ENCODE assay signal across 7 mouse cellular contexts in genomic region chr5:64812124-64812982, GRCm38 (mm10). TPM values are rescaled to one million over a fixed set of nuclear protein-coding genes. Genes with fewer than 3 reads are reported as not detected.
DNase-seq lines count a peak whose midpoint lies in the region; ATAC-seq and TF ChIP-seq lines count a peak whose summit lies in the region.

No protein-coding gene starts in this region.

- no peaks in the 10 kb centered on the region for H3K9me3 ChIP-seq in intestine, embryonic 15.5 days
- no peaks in the 10 kb centered on the region for H3K9me3 ChIP-seq in liver, postnatal 0 days (ENCODE audit: low read length)
- H3K9me3 ChIP-seq in neural tube, embryonic 12.5 days = no peaks in the 10 kb centered on the region

- 11% methylated on average over 22 of the region's 22 CpGs for WGBS in intestine, embryonic 15.5 days
- 3% methylated on average over 22 of the region's 22 CpGs for WGBS in liver, postnatal 0 days (ENCODE audit: insufficient replicate concordance)
- WGBS in neural tube, embryonic 12.5 days = 27% methylated on average over 22 of the region's 22 CpGs

- in situ Hi-C loops in Patski (cut with MboI; ENCODE audit: low pct_unique_long_range_greater_than_20kb) = loop anchor here (5.0 kb wide), 3 partner anchors 305 to 525 kb away; no protein-coding TSS in a partner anchor

- POLR2A ChIA-PET in Patski (lab: Charles Lee) = interaction anchor here (0.7 to 4.1 kb wide), 10 partner anchors 12 to 427 kb away, joined by 3 to 26 read pairs (median 6); no protein-coding TSS in a partner anchor

- peak overlapping the region; percentile 89 for H3K27ac ChIP-seq in intestine, embryonic 15.5 days
- H3K27ac ChIP-seq in liver, postnatal 0 days (ENCODE audit: low read depth) = peak overlapping the region; percentile 99
- H3K27ac ChIP-seq in neural tube, embryonic 12.5 days = no peak overlapping the region

- peaks cover 90% of the 10 kb centered on the region for H3K4me1 ChIP-seq in intestine, embryonic 15.5 days (replicated peaks)
- H3K4me1 ChIP-seq in liver, postnatal 0 days (ENCODE audit: insufficient read depth) = peaks cover 67% of the 10 kb centered on the region
- H3K4me1 ChIP-seq in neural tube, embryonic 12.5 days = peaks cover 32% of the 10 kb centered on the region

- TF ChIP-seq EP300 in liver, postnatal 0 days (IDR thresholded peaks at IDR 0.05; ENCODE audit: low read depth) = peak; percentile 57

- peak overlapping the region; percentile 9; the same call in 1 of the 2 replicates for H3K4me3 ChIP-seq in intestine, embryonic 15.5 days (replicated peaks)
- peak overlapping the region; percentile 64 for H3K4me3 ChIP-seq in liver, postnatal 0 days (ENCODE audit: low read depth, low read length)
- H3K4me3 ChIP-seq in neural tube, embryonic 12.5 days = no peak overlapping the region

- DNase-seq in Patski (ENCODE audit: low read depth, low spot score) = no peak
- DNase-seq in c-Kit-positive CD71-positive TER-119-negative erythroid progenitor cells, embryonic 14.5 days (ENCODE audit: low read depth) = peak; percentile 82
- peak; percentile 66 to 84 for DNase-seq in gastrocnemius, postnatal 4 days (ENCODE audit: low spot score in 2 of 2)
- peak; percentile 92 for DNase-seq in liver, postnatal 0 days
- DNase-seq in thymus, postnatal 14 days = peak; percentile 61

- peak; percentile 29 for ATAC-seq in Patski
- ATAC-seq in intestine, embryonic 15.5 days = peak; percentile 67
- ATAC-seq in liver, postnatal 0 days = peak; percentile 79
- ATAC-seq in neural tube, embryonic 12.5 days (ENCODE audit: low FRiP score, low read depth) = no peak

- peak overlapping the region; percentile 56 for H3K4me2 ChIP-seq in intestine, embryonic 15.5 days (replicated peaks)
- peak overlapping the region; percentile 83 for H3K4me2 ChIP-seq in liver, postnatal 0 days (ENCODE audit: low read depth, low read length)
- H3K4me2 ChIP-seq in neural tube, embryonic 12.5 days (replicated peaks) = peak overlapping the region; percentile 28

- no peaks in the 10 kb centered on the region for H3K27me3 ChIP-seq in Patski
- H3K27me3 ChIP-seq in intestine, embryonic 15.5 days (replicated peaks) = no peaks in the 10 kb centered on the region
- no peaks in the 10 kb centered on the region for H3K27me3 ChIP-seq in liver, postnatal 0 days (ENCODE audit: insufficient read depth, low read length)
- no peaks in the 10 kb centered on the region for H3K27me3 ChIP-seq in neural tube, embryonic 12.5 days (replicated peaks)

- 0 out of 2 replicates have a peak overlapping the region, but pooled peaks have one; percentile 23 for H3K9ac ChIP-seq in intestine, embryonic 15.5 days
- peak overlapping the region; percentile 93 for H3K9ac ChIP-seq in liver, postnatal 0 days (replicated peaks)
- no peak overlapping the region; the same call in 1 of the 2 replicates for H3K9ac ChIP-seq in neural tube, embryonic 12.5 days

- CTCF ChIA-PET in Patski (lab: Charles Lee) = interaction anchor here (0.9 to 3.9 kb wide), 25 partner anchors 7 to 525 kb away, joined by 3 to 30 read pairs (median 8); no protein-coding TSS in a partner anchor

- no peak for TF ChIP-seq CTCF in Patski (IDR thresholded peaks at IDR 0.05)
- TF ChIP-seq CTCF in liver, postnatal 0 days (IDR thresholded peaks at IDR 0.05; ENCODE audit: low read depth) = no peak

- no peaks in the 10 kb centered on the region for H3K36me3 ChIP-seq in intestine, embryonic 15.5 days
- peaks cover 46% of the 10 kb centered on the region for H3K36me3 ChIP-seq in liver, postnatal 0 days (replicated peaks; ENCODE audit: insufficient read depth, low read length)
- H3K36me3 ChIP-seq in neural tube, embryonic 12.5 days = peaks cover 4% of the 10 kb centered on the region; the same call in 1 of the 2 replicates

RNA-seq across cellular contexts. Expression of gene Klf3, which starts 9.2 kb away (rescaled TPM):
- polyA plus RNA-seq in Patski (2021) = 53.6 TPM
- total RNA-seq in gastrocnemius, postnatal 4 days (2021) = 10 to 100 TPM; 50.3 to 59.1 TPM
- 87.6 and 91.8 TPM in 2 replicates for polyA plus RNA-seq in intestine, embryonic 15.5 days (2015; fragmentation: Nextera tagmentation; extraction: Ambion mirVana)
- polyA plus RNA-seq in liver, postnatal 0 days (2015; fragmentation: Nextera tagmentation; extraction: Ambion mirVana) = 63.5 and 65.7 TPM in 2 replicates
- 27.7 and 34.8 TPM in 2 replicates for polyA plus RNA-seq in neural tube, embryonic 12.5 days (2016; fragmentation: Nextera tagmentation; extraction: Ambion mirVana)

Comparison
In these comparisons a context has a peak if more than half of its experiments do, and no peak if none do; other contexts are left out.
1. H3K4me2 ChIP-seq: peak in every context shown above with its lines; median percentile 83 in liver, postnatal 0 days; 56 in intestine, embryonic 15.5 days; 28 in neural tube, embryonic 12.5 days.